In the genomic region with DNA sequence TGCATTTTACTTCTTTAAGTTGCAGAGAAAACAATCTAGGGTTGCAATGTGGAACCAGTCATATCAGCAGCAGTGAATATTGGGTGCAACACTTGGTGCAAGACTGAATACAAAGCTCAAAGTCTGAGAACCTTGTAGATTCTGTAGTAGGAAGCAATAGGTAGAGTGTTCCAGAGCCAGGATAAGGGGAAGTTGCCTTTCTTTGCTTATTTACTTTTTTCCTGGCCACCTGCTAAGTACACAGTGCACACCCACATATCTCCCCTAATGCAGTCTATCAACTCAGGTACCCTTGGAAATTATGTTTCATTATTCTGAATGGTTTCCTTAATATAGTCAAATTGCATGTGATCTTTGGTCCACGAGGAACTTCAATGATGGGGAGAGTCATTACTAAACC, we compare ENCODE assay signal across 15 mouse cellular contexts.
"Had no signal": no experiment of that assay in that cellular context is flagged by ENCODE, and none has a peak within 500 bp of the region (broad histone marks: within the 10 kb centered on the region; RNA-seq: fewer than 3 reads in every experiment).

No protein-coding gene starts in this region.

- H3K27me3 ChIP-seq: neural tube, embryonic 12.5 days; neural tube, embryonic 13.5 days; neural tube, embryonic 15.5 days had no signal

- H3K27ac ChIP-seq: neural tube, embryonic 12.5 days; neural tube, embryonic 13.5 days; neural tube, embryonic 15.5 days had no signal

- DNase-seq: retina, postnatal 1 day; right cerebral cortex, adult 18-20 months; right cerebral cortex, postnatal 14 days; right cerebral cortex, postnatal 25 days; right cerebral cortex, postnatal 4 days; spleen, adult 18-20 months; thymus, adult 18-20 months; thymus, adult 2 months; thymus, postnatal 14 days; thymus, postnatal 25 days; thymus, postnatal 36 days; thymus, postnatal 4 days had no signal

- H3K9ac ChIP-seq: neural tube, embryonic 12.5 days; neural tube, embryonic 13.5 days; neural tube, embryonic 15.5 days had no signal

- H3K9me3 ChIP-seq: neural tube, embryonic 12.5 days; neural tube, embryonic 13.5 days; neural tube, embryonic 15.5 days had no signal

- H3K4me2 ChIP-seq: neural tube, embryonic 12.5 days; neural tube, embryonic 13.5 days; neural tube, embryonic 15.5 days had no signal

- H3K36me3 ChIP-seq: neural tube, embryonic 12.5 days; neural tube, embryonic 13.5 days; neural tube, embryonic 15.5 days had no signal

- H3K4me3 ChIP-seq: neural tube, embryonic 12.5 days; neural tube, embryonic 13.5 days; neural tube, embryonic 15.5 days had no signal

- H3K4me1 ChIP-seq: neural tube, embryonic 12.5 days; neural tube, embryonic 13.5 days; neural tube, embryonic 15.5 days had no signal
